ENCODE assay signal across 8 mouse cellular contexts in genomic region chr3:32508666-32509324, GRCm38 (mm10). TPM values are rescaled to one million over a fixed set of nuclear protein-coding genes. Genes with fewer than 3 reads are reported as not detected.
DNase-seq lines count a peak whose midpoint lies in the region; ATAC-seq lines count a peak whose summit lies in the region.

No protein-coding gene starts in this region.

- H3K4me3 ChIP-seq in hindbrain, embryonic 10.5 days, result peak overlapping the region; percentile 41
- peak overlapping the region; percentile 1; the same call in 1 of the 2 replicates for H3K4me3 ChIP-seq in lung, embryonic 15.5 days

- H3K27ac ChIP-seq in hindbrain, embryonic 10.5 days, result peak overlapping the region; percentile 37; the same call in 1 of the 2 replicates
- H3K27ac ChIP-seq in lung, embryonic 15.5 days, result no peak overlapping the region

- no peak for ATAC-seq in lung, embryonic 15.5 days (ENCODE audit: borderline replicate concordance, extremely low read depth, low FRiP score, low TSS enrichment)

- 0 out of 2 replicates have a peak, but pooled peaks cover 5% of the 10 kb centered on the region for H3K36me3 ChIP-seq in hindbrain, embryonic 10.5 days
- H3K36me3 ChIP-seq in lung, embryonic 15.5 days, result no peaks in the 10 kb centered on the region

- H3K4me2 ChIP-seq in lung, embryonic 15.5 days, result peak overlapping the region; percentile 68

- peaks cover 50% of the 10 kb centered on the region for H3K4me1 ChIP-seq in hindbrain, embryonic 10.5 days (replicated peaks)
- H3K4me1 ChIP-seq in lung, embryonic 15.5 days, result peaks cover 24% of the 10 kb centered on the region

- H3K9me3 ChIP-seq in hindbrain, embryonic 10.5 days, result no peaks in the 10 kb centered on the region
- H3K9me3 ChIP-seq in lung, embryonic 15.5 days, result no peaks in the 10 kb centered on the region

- H3K27me3 ChIP-seq in hindbrain, embryonic 10.5 days (ENCODE audit: insufficient read depth, poor library complexity, severe bottlenecking), result no peaks in the 10 kb centered on the region
- H3K27me3 ChIP-seq in lung, embryonic 15.5 days, result no peaks in the 10 kb centered on the region

- no peak overlapping the region for H3K9ac ChIP-seq in lung, embryonic 15.5 days

- 2% methylated on average over 17 of the region's 17 CpGs for WGBS in hindbrain, embryonic 10.5 days
- WGBS in lung, embryonic 15.5 days, result 2% methylated on average over 17 of the region's 17 CpGs

- peak; percentile 90 for DNase-seq in NIH3T3 (ENCODE audit: low read depth)
- peak; percentile 74 for DNase-seq in cerebellum, adult 9-11 months
- DNase-seq in frontal cortex, adult 2 months (ENCODE audit: extremely low spot score in 1 of 2, low spot score in 1 of 2), result peak; percentile 49 to 87
- DNase-seq in hindbrain, embryonic 10.5 days (ENCODE audit: low spot score), result peak; percentile 76
- DNase-seq in layer of hippocampus, adult 9-10 months (ENCODE audit: low spot score), result peak; percentile 63
- DNase-seq in ovary, postnatal 14 days (ENCODE audit: low spot score), result peak; percentile 45
- peak; percentile 71 for DNase-seq in thymus, postnatal 14 days

RNA-seq across cellular contexts. Expression of gene Zfp639, which starts 1.3 kb away (rescaled TPM):
- 54.9 and 57.8 TPM in 2 replicates for polyA plus RNA-seq in frontal cortex, adult 2 months (2012; rRNA removed)
- polyA plus RNA-seq in hindbrain, embryonic 10.5 days (2016; fragmentation: Nextera tagmentation; extraction: Ambion mirVana), result 37.8 and 42.6 TPM in 2 replicates
- 38.0 and 38.6 TPM in 2 replicates for polyA plus RNA-seq in lung, embryonic 15.5 days (2015; fragmentation: Nextera tagmentation; extraction: Ambion mirVana)

RNA-seq across cellular contexts. Expression of gene Kcnmb3, which starts 16.8 kb away (rescaled TPM):
- polyA plus RNA-seq in frontal cortex, adult 2 months (2012; rRNA removed), result 0.04 and 0.19 TPM in 2 replicates
- polyA plus RNA-seq in hindbrain, embryonic 10.5 days (2016; fragmentation: Nextera tagmentation; extraction: Ambion mirVana), result not detected in 2 replicates
- polyA plus RNA-seq in lung, embryonic 15.5 days (2015; fragmentation: Nextera tagmentation; extraction: Ambion mirVana), result 0.09 TPM in 1 of 2 replicates, not detected in the other

RNA-seq across cellular contexts. Expression of gene Mfn1, which starts 20.5 kb away (rescaled TPM):
- 107 and 127 TPM in 2 replicates for polyA plus RNA-seq in frontal cortex, adult 2 months (2012; rRNA removed)
- polyA plus RNA-seq in hindbrain, embryonic 10.5 days (2016; fragmentation: Nextera tagmentation; extraction: Ambion mirVana), result 24.8 and 24.9 TPM in 2 replicates
- polyA plus RNA-seq in lung, embryonic 15.5 days (2015; fragmentation: Nextera tagmentation; extraction: Ambion mirVana), result 22.9 and 36.1 TPM in 2 replicates
